Mouse (Mus musculus) midbrain, embryonic 14.5 days (tissue): ENCODE measurements around the gene Cdh24. TPM values are rescaled to one million over a fixed set of nuclear protein-coding genes. Genes with fewer than 3 reads are reported as not detected.
"Not testable (repeated sequence)": the region's sequence is repeated elsewhere in the genome, so short reads cannot be mapped to it uniquely, and the experiment has no call there.

Experiments used
- ATAC-seq: fragments of 200-750 bp; cut with Nextera tagmentation; 2 replicates; pipeline ENCODE4 v1.8.0; 2017; ENCODE audit warnings: moderate number of reproducible peaks, moderate library complexity; ENCODE audit not compliant: low FRiP score, low TSS enrichment
- DNase-seq: peaks from one replicate; pipeline ENCODE4 v3.0.0-alpha.2; 2015
- H3K27ac ChIP-seq: fragments of 300-500 bp; sonication (generic); replicated peaks from 2 replicates; pipeline ENCODE4 v1.5.1; 2014; ENCODE audit warnings: mild to moderate bottlenecking, low read depth, low read length, moderate library complexity
- H3K27me3 ChIP-seq: fragments of 300-500 bp; sonication (generic); 2 replicates; pipeline ENCODE4 v1.6.1; 2014; ENCODE audit warnings: low read length, control low read depth, mixed read lengths; ENCODE audit not compliant: control insufficient read depth, insufficient read depth
- H3K36me3 ChIP-seq: fragments of 300-500 bp; sonication (generic); 2 replicates; pipeline ENCODE4 v1.6.1; 2014; ENCODE audit warnings: low read length, control low read depth; ENCODE audit not compliant: control insufficient read depth, insufficient read depth
- H3K4me1 ChIP-seq: fragments of 300-500 bp; sonication (generic); 2 replicates; pipeline ENCODE4 v1.6.1; 2014; ENCODE audit warnings: mild to moderate bottlenecking, antibody characterized with exemption, low read length, control low read depth; ENCODE audit not compliant: control insufficient read depth, insufficient read depth
- H3K4me2 ChIP-seq: fragments of 300-500 bp; sonication (generic); 2 replicates; pipeline ENCODE4 v1.6.1; 2014; ENCODE audit warnings: mild to moderate bottlenecking, low read length, moderate library complexity
- H3K4me3 ChIP-seq: fragments of 300-500 bp; sonication (generic); replicated peaks from 2 replicates; pipeline ENCODE4 v1.5.1; 2014; ENCODE audit warnings: low read depth, low read length
- H3K9ac ChIP-seq: fragments of 300-500 bp; sonication (generic); replicated peaks from 2 replicates; pipeline ENCODE4 v1.6.1; 2014; ENCODE audit warnings: mild to moderate bottlenecking, low read length, moderate library complexity
- H3K9me3 ChIP-seq: fragments of 300-500 bp; sonication (generic); 2 replicates; pipeline ENCODE4 v1.6.1; 2016; ENCODE audit warnings: low read length, control low read depth, mixed read lengths; ENCODE audit not compliant: control insufficient read depth
- WGBS: fragments of 180-500 bp; shearing (Covaris S2); extraction: QIAGEN DNeasy Blood & Tissue Kit; methylation state at CpG from one replicate; pipeline ENCODE4 v1.1.7; 2014; 5-methylcytosine and 5-hydroxymethylcytosine counted together
- polyA plus RNA-seq: library from polyadenylated mRNA; unstranded; fragments of >200 nt; fragmentation: Nextera tagmentation; extraction: Ambion mirVana; gene quantifications from 2 replicates; pipeline ENCODE4 v1.2.1, GENCODE M21; 2014

Cdh24 gene
- polyA plus RNA-seq, 1 experiment from 2014 or later = 12.4 TPM

DNA sequence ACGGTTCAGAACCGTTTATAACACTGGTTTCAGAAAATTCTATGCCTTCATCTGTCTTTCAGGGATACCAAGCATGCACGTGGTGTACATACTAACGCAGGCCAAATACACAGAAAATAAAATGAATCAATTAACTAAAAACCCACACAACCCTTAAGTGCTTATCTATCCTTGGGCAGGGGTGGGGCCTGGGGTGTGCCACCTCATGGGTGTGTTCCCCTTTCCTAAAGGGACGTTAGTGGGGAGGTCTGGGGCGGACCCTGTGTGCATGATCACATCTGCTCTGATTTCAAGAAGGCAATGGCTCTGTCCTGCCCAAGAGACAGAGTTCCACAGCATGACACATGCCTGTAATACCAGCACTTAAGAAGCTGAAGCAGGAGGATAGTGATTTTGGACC is 17.8 kb downstream of the Cdh24 start:
- 91% methylated on average over 6 of the region's 6 CpGs for WGBS
- Histone ChIP-seq H3K4me2 (no peak overlapping the region), H3K4me1 (no peaks in the 10 kb centered on the region), H3K27ac (no peak overlapping the region), H3K36me3 (no peaks in the 10 kb centered on the region), H3K9me3 (no peaks in the 10 kb centered on the region), H3K4me3 (no peak overlapping the region), H3K27me3 (no peaks in the 10 kb centered on the region), H3K9ac (no peak overlapping the region)
- DNase-seq (no peak), ATAC-seq (no peak)

- 90% methylated on average over 1 of the region's 1 CpGs for WGBS
These were observed 20.0 kb downstream of the Cdh24 start, which contains the start of gene Psmb11 for GRCm38 (mm10) chr14:54621133-54621532. Gene Psmb11 (plus strand): TSS chr14:54621433.

DNA sequence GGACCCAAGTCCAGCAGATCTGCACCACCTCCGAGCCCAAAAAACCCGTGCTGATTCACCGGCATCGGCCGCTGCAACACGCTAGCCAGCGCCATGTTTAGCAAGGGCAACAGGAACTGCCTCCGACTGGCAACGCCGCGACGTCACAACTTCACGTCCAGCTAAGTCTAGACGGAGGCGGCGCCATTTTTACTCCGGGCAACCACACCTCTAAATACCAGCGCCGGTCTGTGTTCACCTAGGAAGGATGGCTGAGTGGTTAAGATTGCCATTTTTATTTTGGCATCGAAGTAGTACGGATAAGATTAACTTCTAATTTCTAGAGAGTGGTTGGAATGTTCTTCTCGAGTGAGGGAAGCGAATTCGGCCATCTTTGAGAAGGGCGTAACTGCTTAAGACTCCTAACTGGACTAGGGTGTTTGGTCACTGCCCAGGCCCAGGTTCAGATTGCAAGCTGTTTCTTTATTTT is 23.2 kb downstream of the Cdh24 start, which contains the start of gene Psmb5:
Psmb5 (minus strand) TSS at position 126 of the 469 bp plus-strand sequence.
- Histone ChIP-seq H3K9me3 (no peaks in the 10 kb centered on the region), H3K4me1 (peaks cover 12% of the 10 kb centered on the region; the same call in 1 of the 2 replicates), H3K27ac (peak within 1 kb of the TSS; percentile 79), H3K9ac (peak within 1 kb of the TSS; percentile 86), H3K4me2 (peak within 1 kb of the TSS; percentile 71), H3K4me3 (peak within 1 kb of the TSS; percentile 81), H3K27me3 (no peaks in the 10 kb centered on the region), H3K36me3 (peaks cover 18% of the 10 kb centered on the region)
- peak; percentile 95 for DNase-seq
- peak; percentile 91 for ATAC-seq
- WGBS = 0% methylated on average over 25 of the region's 25 CpGs

More at GRCm38 (mm10) chr14:54621133-54621532, 20.0 kb downstream of the Cdh24 start, which contains the start of gene Psmb11:
- Histone ChIP-seq H3K9ac (no peak within 1 kb of the TSS), H3K27ac (no peak within 1 kb of the TSS), H3K4me2 (no peak within 1 kb of the TSS), H3K4me1 (peaks cover 12% of the 10 kb centered on the region; the same call in 1 of the 2 replicates), H3K27me3 (no peaks in the 10 kb centered on the region), H3K36me3 (no peaks in the 10 kb centered on the region; the same call in 1 of the 2 replicates), H3K4me3 (no peak within 1 kb of the TSS), H3K9me3 (no peaks in the 10 kb centered on the region)
- no peak for DNase-seq
- no peak for ATAC-seq

DNA sequence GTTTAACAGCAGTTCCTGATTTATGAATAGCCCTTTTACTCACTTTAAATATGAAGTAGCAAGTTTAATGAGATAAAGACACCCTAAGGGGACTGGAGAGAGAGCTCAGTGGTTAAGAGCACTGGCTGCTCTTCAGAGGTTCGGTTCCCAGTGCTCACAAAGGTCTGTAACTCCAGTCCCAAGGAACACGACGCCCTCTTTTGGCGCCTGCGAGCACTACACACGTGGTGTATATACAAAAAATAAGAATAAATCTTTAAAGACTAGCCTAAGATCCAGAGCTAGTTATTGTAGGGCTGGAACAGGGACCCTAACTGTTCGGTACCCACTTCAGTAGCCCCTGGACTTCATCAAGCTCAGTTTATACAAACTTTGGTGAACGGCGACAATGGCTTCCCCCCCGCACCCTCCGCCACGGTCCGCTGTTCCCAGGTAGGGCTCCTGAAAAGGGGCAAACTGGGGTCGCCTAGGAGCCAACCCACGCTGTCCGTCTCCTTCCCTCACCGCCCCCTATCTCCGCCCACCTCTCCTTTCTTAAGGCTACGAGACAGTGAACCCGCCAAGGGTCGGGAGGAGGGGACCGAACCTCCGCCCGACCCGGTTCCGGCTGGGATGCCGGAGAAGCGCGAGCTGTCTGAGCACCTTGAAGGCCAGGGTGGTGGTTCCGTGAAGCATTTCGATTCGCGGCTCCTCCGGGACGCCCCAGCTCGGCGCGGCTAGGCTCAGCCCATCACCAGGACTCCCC is 23.8 kb downstream of the Cdh24 start:
- peaks cover 12% of the 10 kb centered on the region; the same call in 1 of the 2 replicates for H3K4me1 ChIP-seq
- peak overlapping the region; percentile 79 for H3K27ac ChIP-seq
- WGBS = 2% methylated on average over 36 of the region's 38 CpGs
- peaks cover 24% of the 10 kb centered on the region for H3K36me3 ChIP-seq
- peak overlapping the region; percentile 86 for H3K9ac ChIP-seq
- no peaks in the 10 kb centered on the region for H3K9me3 ChIP-seq
- H3K4me3 ChIP-seq = peak overlapping the region; percentile 81
- DNase-seq = peak; percentile 46
- peak overlapping the region; percentile 71 for H3K4me2 ChIP-seq
- no peaks in the 10 kb centered on the region for H3K27me3 ChIP-seq
- ATAC-seq = peak; percentile 49

DNA sequence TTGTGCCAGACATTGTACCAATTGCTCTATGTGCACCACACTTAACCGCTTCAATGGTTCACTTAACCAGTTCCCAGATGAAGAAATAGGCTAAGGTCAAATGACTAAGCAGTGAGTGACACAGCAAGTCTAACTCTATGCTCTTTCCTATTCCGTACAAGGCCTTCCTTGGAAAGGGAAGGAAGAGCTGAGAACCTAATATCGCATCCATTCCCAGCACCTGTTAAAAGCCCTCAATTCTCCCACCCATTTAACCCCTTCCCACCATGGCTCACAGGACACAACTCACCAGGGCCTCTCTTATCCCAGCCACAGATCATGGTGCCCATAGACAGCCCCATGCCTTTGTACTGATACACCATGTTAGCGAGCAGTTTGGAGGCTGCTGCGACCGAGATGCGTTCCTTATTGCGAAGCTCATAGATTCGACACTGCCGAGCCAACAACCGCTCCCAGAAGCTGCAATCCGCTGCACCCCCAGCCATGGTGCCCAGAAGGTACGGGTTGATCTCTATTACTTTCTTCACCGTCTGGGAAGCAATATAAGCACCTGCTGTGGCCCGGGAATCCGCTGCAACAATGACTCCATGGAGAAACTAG is 24.8 kb downstream of the Cdh24 start:
- Histone ChIP-seq H3K27me3 (no peaks in the 10 kb centered on the region), H3K36me3 (peaks cover 31% of the 10 kb centered on the region), H3K27ac (no peak overlapping the region), H3K4me3 (no peak overlapping the region), H3K9ac (no peak overlapping the region), H3K4me2 (peak overlapping the region; percentile 71), H3K9me3 (no peaks in the 10 kb centered on the region), H3K4me1 (peaks cover 12% of the 10 kb centered on the region; the same call in 1 of the 2 replicates)
- ATAC-seq = no peak
- WGBS = 94% methylated on average over 16 of the region's 16 CpGs
- no peak for DNase-seq

- DNase-seq, ATAC-seq, H3K9ac ChIP-seq, H3K4me2 ChIP-seq, H3K27me3 ChIP-seq, H3K4me3 ChIP-seq, H3K9me3 ChIP-seq, H3K27ac ChIP-seq: not testable (repeated sequence)
- WGBS = 93% methylated on average over 15 of the region's 16 CpGs
- H3K36me3 ChIP-seq = peaks cover 31% of the 10 kb centered on the region
- peaks cover 12% of the 10 kb centered on the region; the same call in 1 of the 2 replicates for H3K4me1 ChIP-seq
These were observed 27.0 kb downstream of the Cdh24 start for GRCm38 (mm10) chr14:54614130-54614529.

GRCm38 (mm10) chr14:54610648-54611047 is 30.5 kb downstream of the Cdh24 start:
- no peak for DNase-seq
- H3K9ac ChIP-seq = no peak overlapping the region
- 77% methylated on average over 6 of the region's 6 CpGs for WGBS
- no peak for ATAC-seq
- H3K4me3 ChIP-seq = no peak overlapping the region
- H3K27me3 ChIP-seq = no peaks in the 10 kb centered on the region
- H3K36me3 ChIP-seq = peaks cover 30% of the 10 kb centered on the region
- no peak overlapping the region for H3K27ac ChIP-seq
- H3K4me1 ChIP-seq = no peaks in the 10 kb centered on the region; the same call in 1 of the 2 replicates
- H3K4me2 ChIP-seq = no peak overlapping the region
- H3K9me3 ChIP-seq = no peaks in the 10 kb centered on the region

GRCm38 (mm10) chr14:54609962-54610361 is 31.2 kb downstream of the Cdh24 start:
- Histone ChIP-seq H3K4me2 (no peak overlapping the region), H3K27me3 (no peaks in the 10 kb centered on the region), H3K36me3 (peaks cover 23% of the 10 kb centered on the region), H3K9me3 (no peaks in the 10 kb centered on the region), H3K27ac (no peak overlapping the region), H3K9ac (no peak overlapping the region), H3K4me1 (peaks cover under 1% of the 10 kb centered on the region; the same call in 1 of the 2 replicates), H3K4me3 (no peak overlapping the region)
- ATAC-seq (no peak), DNase-seq (peak; percentile 60)
- WGBS = 75% methylated on average over 4 of the region's 4 CpGs
